Mouse (Mus musculus) G1E (cell line): ENCODE results near the gene Dolk.

Source experiments
- CTCF ChIP-seq: IDR thresholded peaks from 2 replicates; pipeline ENCODE4 v1.5.1; 2012; ENCODE audit warnings: low read depth, low read length, inconsistent platforms, mixed read lengths
- GATA1 ChIP-seq: IDR thresholded peaks from 2 replicates; pipeline ENCODE4 v1.6.1; 2012; ENCODE audit warnings: borderline replicate concordance, low read length, inconsistent platforms, mixed read lengths
- GATA2 ChIP-seq: IDR thresholded peaks from 2 replicates; pipeline ENCODE4 v1.6.1; 2012; ENCODE audit warnings: low read depth, low read length, inconsistent platforms, borderline replicate concordance
- POLR2AphosphoS5 ChIP-seq: IDR thresholded peaks from 2 replicates; pipeline ENCODE4 v1.6.1; 2012; ENCODE audit warnings: low read depth, low read length, inconsistent platforms; ENCODE audit not compliant: insufficient replicate concordance
- TAL1 ChIP-seq: conservative IDR thresholded peaks from 2 replicates; pipeline ENCODE4 v1.6.1; 2012; ENCODE audit warnings: low read depth, low read length, inconsistent platforms, mixed read lengths

- TF ChIP-seq CTCF (no peak), TAL1 (no peak), GATA1 (no peak), POLR2AphosphoS5 (no peak), GATA2 (no peak)
These were observed 18.7 kb downstream of the Dolk start for GRCm38 (mm10) chr2:30267466-30267865.
